Mouse (Mus musculus) left cerebral cortex, postnatal 4 days (tissue): ENCODE measurements around the gene Slco4a1. TPM values are rescaled to one million over a fixed set of nuclear protein-coding genes. Genes with fewer than 3 reads are reported as not detected.

Experiments
- DNase-seq: peaks from one replicate; pipeline ENCODE4 v3.0.0-alpha.2; 2022
- intact Hi-C: fragments of 180-260 bp; cut with DNase I; formaldehyde crosslinking; loops from one replicate; pipeline ENCODE4 v1.15.1; 2025
- total RNA-seq, 2 experiments: library from RNA; stranded (reverse); gene quantifications; 2 replicates each; pipeline ENCODE4 v1.2.3; 2021

The Slco4a1 gene
- total RNA-seq, 2 experiments from 2014 or later: 2.4 to 2.5 TPM

GRCm38 (mm10) chr2:180444957-180445785, 10.9 kb upstream of the Slco4a1 start:
- no peak for DNase-seq
- intact Hi-C loops: no loop called here

GRCm38 (mm10) chr2:180445962-180446361, 10.1 kb upstream of the Slco4a1 start:
- DNase-seq: no peak
- intact Hi-C loops: no loop called here

- no peak for DNase-seq
- intact Hi-C loops: no loop called here
Measured at GRCm38 (mm10) chr2:180449007-180449406, 7.0 kb upstream of the Slco4a1 start.

- no peak for DNase-seq
- intact Hi-C loops: no loop called here
Measured at GRCm38 (mm10) chr2:180450529-180450928, 5.5 kb upstream of the Slco4a1 start.

GRCm38 (mm10) chr2:180456705-180457104, 660 bp downstream of the Slco4a1 start:
- DNase-seq: no peak
- intact Hi-C loops: no loop called here

- no peak for DNase-seq
- intact Hi-C loops: no loop called here
Measured at GRCm38 (mm10) chr2:180457680-180458079, 1.6 kb downstream of the Slco4a1 start.

- intact Hi-C loops: no loop called here
- no peak for DNase-seq
Measured at GRCm38 (mm10) chr2:180459437-180459836, 3.4 kb downstream of the Slco4a1 start.

GRCm38 (mm10) chr2:180460801-180461200, 4.8 kb downstream of the Slco4a1 start:
- intact Hi-C loops: no loop called here
- no peak for DNase-seq

- no peak for DNase-seq
- intact Hi-C loops: no loop called here
Measured at GRCm38 (mm10) chr2:180462593-180462992, 6.5 kb downstream of the Slco4a1 start.

GRCm38 (mm10) chr2:180466505-180466904, 10.5 kb downstream of the Slco4a1 start:
- intact Hi-C loops: no loop called here
- DNase-seq: no peak

GRCm38 (mm10) chr2:180468871-180469270, 12.8 kb downstream of the Slco4a1 start:
- no peak for DNase-seq
- intact Hi-C loops: no loop called here

GRCm38 (mm10) chr2:180469768-180470167, 13.7 kb downstream of the Slco4a1 start:
- intact Hi-C loops: loop anchor here (5.0 to 10.0 kb wide), 2 partner anchors 93 to 305 kb away; partner anchors contain the start of gene Bhlhe23

GRCm38 (mm10) chr2:180472306-180473079, 16.4 kb downstream of the Slco4a1 start:
- peak; percentile 54 for DNase-seq
- intact Hi-C loops: loop anchor here (2.0 to 10.0 kb wide), 3 partner anchors 90 to 302 kb away; partner anchors contain the start of gene Bhlhe23

More at GRCm38 (mm10) chr2:180469768-180470167, 13.7 kb downstream of the Slco4a1 start:
- no peak for DNase-seq

- DNase-seq: peak; percentile 58
- intact Hi-C loops: loop anchor here (2.0 to 10.0 kb wide), 3 partner anchors 89 to 302 kb away; partner anchors contain the start of gene Bhlhe23
Measured at GRCm38 (mm10) chr2:180473080-180473440, 17.0 kb downstream of the Slco4a1 start.

GRCm38 (mm10) chr2:180474864-180475263, 18.8 kb downstream of the Slco4a1 start:
- intact Hi-C loops: loop anchor here (5.0 to 10.0 kb wide), 2 partner anchors 87 to 300 kb away; partner anchors contain the start of gene Bhlhe23
- no peak for DNase-seq

- intact Hi-C loops: no loop called here
- DNase-seq: no peak
Measured at GRCm38 (mm10) chr2:180482274-180482673, 26.2 kb downstream of the Slco4a1 start.

GRCm38 (mm10) chr2:180484882-180485281, 28.8 kb downstream of the Slco4a1 start:
- intact Hi-C loops: no loop called here
- DNase-seq: no peak

GRCm38 (mm10) chr2:180485306-180485705, 29.3 kb downstream of the Slco4a1 start:
- no peak for DNase-seq
- intact Hi-C loops: no loop called here

- DNase-seq: no peak
- intact Hi-C loops: no loop called here
Measured at GRCm38 (mm10) chr2:180488210-180488751, 32.2 kb downstream of the Slco4a1 start.

GRCm38 (mm10) chr2:180495906-180496305, 39.9 kb downstream of the Slco4a1 start:
- intact Hi-C loops: no loop called here
- no peak for DNase-seq

- DNase-seq: no peak
- intact Hi-C loops: no loop called here
Measured at GRCm38 (mm10) chr2:180499741-180500140, 43.7 kb downstream of the Slco4a1 start, which contains the start of gene Ntsr1. TSS of gene Ntsr1 (plus strand) at chr2:180499976.
